Mouse (Mus musculus) liver, adult 10 weeks (tissue): Measurements from ENCODE around the gene Cbx2. TPM values are rescaled to one million over a fixed set of nuclear protein-coding genes. Genes with fewer than 3 reads are reported as not detected.

Experiments
- polyA plus RNA-seq: library from polyadenylated mRNA; stranded (reverse); fragments of 350-450 nt; fragmentation: Illumina TruSeq; extraction: RNeasy Lipid Tissue Mini Kit (QIAGEN cat#74804); gene quantifications from one replicate; pipeline ENCODE4 v1.2.3, GENCODE M21; 2014; ENCODE audit warnings: low read depth, low replicate concordance

The Cbx2 gene
- polyA plus RNA-seq: 0.79 TPM

DNA sequence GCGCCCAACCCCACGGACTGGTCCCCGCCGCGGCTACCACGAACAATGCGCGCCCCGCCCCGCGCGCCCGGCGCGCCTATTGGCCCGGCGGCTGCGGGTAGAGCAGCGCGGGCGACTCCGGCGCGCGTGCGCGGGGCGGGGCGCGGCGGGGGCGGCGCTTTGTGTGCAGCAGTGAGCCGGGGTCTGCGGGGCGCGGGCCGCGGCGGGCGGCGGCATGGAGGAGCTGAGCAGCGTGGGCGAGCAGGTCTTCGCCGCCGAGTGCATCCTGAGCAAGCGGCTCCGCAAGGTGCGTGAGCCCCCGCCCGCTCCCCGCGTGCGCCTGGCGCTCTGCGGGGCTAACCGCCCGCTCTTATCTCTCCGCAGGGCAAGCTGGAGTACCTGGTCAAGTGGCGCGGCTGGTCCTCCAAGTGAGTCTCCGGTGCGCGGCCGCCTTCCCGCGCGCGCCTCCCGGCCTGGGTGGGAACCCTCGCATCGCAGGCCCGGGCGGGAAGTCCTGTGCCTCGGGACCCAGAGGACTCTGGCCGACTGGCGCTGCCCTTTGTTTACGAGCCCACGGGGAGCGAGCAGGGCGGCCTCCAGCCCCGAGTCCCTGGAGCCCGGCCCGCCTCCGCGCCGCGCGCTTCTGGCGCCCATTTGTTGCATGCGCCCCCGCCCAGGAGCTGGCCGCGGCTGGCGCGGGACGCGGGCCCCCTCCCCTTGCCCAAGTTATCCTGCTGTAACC lies at the start of gene Cbx2:
Gene Cbx2, plus strand, starts transcription at position 68 of the 721 bp plus-strand sequence.

DNA sequence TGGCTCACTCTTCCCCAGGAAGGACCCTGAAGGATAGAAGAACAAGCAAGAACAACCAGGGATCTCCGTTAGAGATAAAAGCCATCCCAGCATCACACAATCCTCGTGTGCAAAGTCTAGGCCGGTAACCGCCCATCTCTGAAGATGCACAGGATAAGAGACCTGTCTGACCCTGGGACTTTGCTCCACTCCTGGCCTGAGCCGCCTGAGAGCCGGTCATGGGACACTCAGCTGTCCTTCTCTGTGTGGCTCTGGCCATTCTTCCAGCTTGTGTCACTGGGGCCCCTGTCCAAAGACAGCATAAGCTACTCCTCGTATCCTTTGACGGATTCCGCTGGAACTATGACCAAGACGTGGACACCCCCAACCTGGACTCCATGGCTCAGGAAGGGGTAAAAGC lies 34.8 kb upstream of the Cbx2 start, which contains the start of gene Enpp7:
Gene Enpp7, plus strand, starts transcription at position 190 of the 400 bp plus-strand sequence.

DNA sequence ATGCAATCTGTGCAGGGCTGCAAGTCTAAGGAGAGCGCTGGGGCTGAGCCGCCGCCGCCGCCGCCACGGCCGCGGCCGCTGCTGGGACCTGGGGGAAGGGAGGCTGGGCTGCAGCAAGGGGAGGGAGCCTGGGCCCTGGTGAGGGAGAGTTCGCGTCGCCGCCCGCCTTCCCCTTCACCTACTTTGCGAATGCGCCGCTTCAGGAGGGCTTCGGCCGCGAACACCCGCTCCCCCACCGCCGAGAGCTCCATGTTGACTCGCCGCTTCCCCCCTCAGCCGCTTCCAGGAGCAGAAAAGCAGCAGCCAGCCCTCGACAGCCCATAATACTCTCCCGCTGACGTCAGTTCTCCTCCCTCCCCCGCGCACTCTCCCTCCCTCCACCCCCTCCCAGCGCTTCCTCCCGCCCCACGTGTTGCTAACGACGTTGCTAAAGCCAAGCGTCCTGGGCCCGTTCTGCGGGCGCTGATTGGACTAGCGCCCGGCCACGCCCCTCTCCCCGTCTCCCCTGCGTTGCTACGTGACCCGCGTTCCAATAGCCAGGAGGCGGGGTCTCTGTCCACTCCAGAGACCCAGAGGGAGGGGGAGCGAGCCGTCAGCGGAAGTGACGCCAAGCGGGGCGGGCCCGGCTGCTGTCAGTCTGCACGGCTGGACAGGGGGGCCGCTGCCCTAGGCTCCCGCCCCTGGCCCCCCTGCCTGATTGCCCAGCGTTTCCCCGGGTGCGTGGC lies 18.0 kb downstream of the Cbx2 start, which contains the start of gene Cbx8:
Gene Cbx8, minus strand, starts transcription at position 370 of the 725 bp plus-strand sequence.

Other genes starting within 250 kb of the Cbx2 start
- gene Rbfox3, start 111.4 kb upstream of the Cbx2 start, polyA plus RNA-seq: 0.26 TPM
- not detected for gene Enpp7, start 34.8 kb upstream of the Cbx2 start, polyA plus RNA-seq
- gene Cbx8, start 18.0 kb downstream of the Cbx2 start, polyA plus RNA-seq: 0.61 TPM
- 4.6 TPM for gene Cbx4, start 63.3 kb downstream of the Cbx2 start, polyA plus RNA-seq
- gene Tbc1d16, start 205.5 kb downstream of the Cbx2 start, polyA plus RNA-seq: 1.9 TPM
- gene Ccdc40, start 205.6 kb downstream of the Cbx2 start, polyA plus RNA-seq: not detected
- 1.3 TPM for gene Gaa, start 244.9 kb downstream of the Cbx2 start, polyA plus RNA-seq